Mouse (Mus musculus) lung, postnatal 0 days (tissue): ENCODE results near the gene Elovl5. TPM values are rescaled to one million over a fixed set of nuclear protein-coding genes. Genes with fewer than 3 reads are reported as not detected.
A peak's percentile ranks its signal among the peaks of the same experiment; 100 is the strongest.
"Not testable (repeated sequence)": the region's sequence is repeated elsewhere in the genome, so short reads cannot be mapped to it uniquely, and the experiment has no call there.

Source experiments
- ATAC-seq: fragments of 200-750 bp; cut with Nextera tagmentation; 2 replicates; pipeline ENCODE4 v1.8.0; 2017; ENCODE audit warnings: moderate library complexity
- DNase-seq: peaks from one replicate; pipeline ENCODE4 v3.0.0-alpha.2; 2016; ENCODE audit warnings: low spot score
- H3K27ac ChIP-seq: fragments of 300-500 bp; sonication (generic); 2 replicates; pipeline ENCODE4 v1.5.1; 2014; ENCODE audit warnings: antibody characterized with exemption, mild to moderate bottlenecking, low read length, mixed read lengths
- H3K27me3 ChIP-seq: fragments of 300-500 bp; sonication (generic); replicated peaks from 2 replicates; pipeline ENCODE4 v1.6.1; 2014; ENCODE audit warnings: low read length, mixed read lengths; ENCODE audit not compliant: insufficient read depth
- H3K36me3 ChIP-seq: fragments of 300-500 bp; sonication (generic); 2 replicates; pipeline ENCODE4 v1.6.1; 2014; ENCODE audit warnings: low read length, mixed read lengths; ENCODE audit not compliant: insufficient read depth
- H3K4me1 ChIP-seq: fragments of 300-500 bp; sonication (generic); 2 replicates; pipeline ENCODE4 v1.6.1; 2014; ENCODE audit warnings: antibody characterized with exemption, low read depth, low read length, mixed read lengths; ENCODE audit not compliant: insufficient read depth
- H3K4me2 ChIP-seq: fragments of 300-500 bp; sonication (generic); replicated peaks from 2 replicates; pipeline ENCODE4 v1.6.1; 2014; ENCODE audit warnings: low read depth, mild to moderate bottlenecking, low read length, moderate library complexity, mixed read lengths
- H3K4me3 ChIP-seq: fragments of 300-500 bp; sonication (generic); 2 replicates; pipeline ENCODE4 v1.5.1; 2014; ENCODE audit warnings: low read depth, low read length
- H3K9ac ChIP-seq: fragments of 300-500 bp; sonication (generic); replicated peaks from 2 replicates; pipeline ENCODE4 v1.6.1; 2014; ENCODE audit warnings: low read depth, mild to moderate bottlenecking
- H3K9me3 ChIP-seq: fragments of 300-500 bp; sonication (generic); 2 replicates; pipeline ENCODE4 v1.6.1; 2016; ENCODE audit warnings: low read length, mixed read lengths
- CTCF ChIP-seq: IDR thresholded peaks from 2 replicates; pipeline ENCODE4 v1.5.1; 2016; ENCODE audit warnings: antibody characterized with exemption, mild to moderate bottlenecking
- EP300 ChIP-seq: IDR thresholded peaks from 2 replicates; pipeline ENCODE4 v1.6.1; 2016; ENCODE audit warnings: antibody characterized with exemption, mild to moderate bottlenecking, control low read depth
- WGBS: fragments of 180-500 bp; shearing (Covaris S2); extraction: QIAGEN DNeasy Blood & Tissue Kit; methylation state at CpG from one replicate; pipeline ENCODE4 v1.1.7; 2014; 5-methylcytosine and 5-hydroxymethylcytosine counted together
- polyA plus RNA-seq: library from polyadenylated mRNA; unstranded; fragments of >200 nt; fragmentation: Nextera tagmentation; extraction: Ambion mirVana; gene quantifications from 2 replicates; pipeline ENCODE4 v1.2.1, GENCODE M21; 2015

Elovl5 gene
- polyA plus RNA-seq, 1 experiment from 2014 or later: 213 TPM

GRCm38 (mm10) chr9:77993101-77993500 lies 75.9 kb downstream of the Elovl5 start:
- DNase-seq: no peak
- Histone ChIP-seq H3K9me3 (no peaks in the 10 kb centered on the region), H3K9ac (no peak overlapping the region), H3K27ac (no peak overlapping the region), H3K4me3 (no peak overlapping the region), H3K4me2 (no peak overlapping the region), H3K27me3 (no peaks in the 10 kb centered on the region), H3K4me1 (no peaks in the 10 kb centered on the region), H3K36me3 (no peaks in the 10 kb centered on the region)
- WGBS: 88% methylated on average over 1 of the region's 1 CpGs
- no peak for TF ChIP-seq EP300
- TF ChIP-seq CTCF: no peak
- ATAC-seq: no peak

GRCm38 (mm10) chr9:77993538-77994255 lies 76.5 kb downstream of the Elovl5 start:
- not testable (repeated sequence) for DNase-seq, ATAC-seq
- 86% methylated on average over 2 of the region's 2 CpGs for WGBS

GRCm38 (mm10) chr9:77995235-77995634 lies 78.1 kb downstream of the Elovl5 start:
- ATAC-seq (no peak), DNase-seq (no peak)
- Histone ChIP-seq H3K36me3 (no peaks in the 10 kb centered on the region), H3K4me1 (no peaks in the 10 kb centered on the region), H3K27ac (no peak overlapping the region), H3K4me2 (no peak overlapping the region), H3K9ac (no peak overlapping the region), H3K27me3 (no peaks in the 10 kb centered on the region), H3K9me3 (no peaks in the 10 kb centered on the region), H3K4me3 (no peak overlapping the region)
- TF ChIP-seq EP300: no peak
- no peak for TF ChIP-seq CTCF
- WGBS: 71% methylated on average over 9 of the region's 9 CpGs

More at GRCm38 (mm10) chr9:77993538-77994255, 76.5 kb downstream of the Elovl5 start:
- not testable (repeated sequence) for H3K9me3 ChIP-seq, H3K27me3 ChIP-seq, H3K36me3 ChIP-seq, H3K4me1 ChIP-seq, H3K9ac ChIP-seq, H3K4me2 ChIP-seq, H3K27ac ChIP-seq, H3K4me3 ChIP-seq

GRCm38 (mm10) chr9:78000586-78001500 lies 83.7 kb downstream of the Elovl5 start:
- Histone ChIP-seq H3K27ac (no peak overlapping the region), H3K4me1 (no peaks in the 10 kb centered on the region), H3K9me3 (no peaks in the 10 kb centered on the region), H3K27me3 (no peaks in the 10 kb centered on the region), H3K4me2 (no peak overlapping the region), H3K9ac (no peak overlapping the region), H3K4me3 (no peak overlapping the region), H3K36me3 (no peaks in the 10 kb centered on the region)
- ATAC-seq (no peak), DNase-seq (no peak)
- 75% methylated on average over 7 of the region's 7 CpGs for WGBS
- no peak for TF ChIP-seq EP300

GRCm38 (mm10) chr9:78003278-78003677 lies 86.1 kb downstream of the Elovl5 start:
- no peak for TF ChIP-seq EP300

GRCm38 (mm10) chr9:78005481-78005880 lies 88.3 kb downstream of the Elovl5 start:
- TF ChIP-seq CTCF (peak; percentile 76), EP300 (no peak)
- H3K9ac ChIP-seq: no peak overlapping the region
- 48% methylated on average over 3 of the region's 3 CpGs for WGBS
- DNase-seq: no peak
- H3K36me3 ChIP-seq: no peaks in the 10 kb centered on the region
- no peaks in the 10 kb centered on the region for H3K27me3 ChIP-seq
- H3K4me2 ChIP-seq: no peak overlapping the region
- no peaks in the 10 kb centered on the region for H3K4me1 ChIP-seq
- no peak for ATAC-seq
- H3K27ac ChIP-seq: no peak overlapping the region
- no peaks in the 10 kb centered on the region for H3K9me3 ChIP-seq
- H3K4me3 ChIP-seq: no peak overlapping the region

More at GRCm38 (mm10) chr9:78003278-78003677, 86.1 kb downstream of the Elovl5 start:
- Histone ChIP-seq H3K4me1 (no peaks in the 10 kb centered on the region), H3K4me2 (no peak overlapping the region), H3K4me3 (no peak overlapping the region), H3K36me3 (no peaks in the 10 kb centered on the region), H3K9me3 (no peaks in the 10 kb centered on the region), H3K27me3 (no peaks in the 10 kb centered on the region), H3K9ac (no peak overlapping the region), H3K27ac (no peak overlapping the region)
- DNase-seq: no peak
- no peak for ATAC-seq
- 68% methylated on average over 2 of the region's 2 CpGs for WGBS
